Mouse (Mus musculus) left cerebral cortex, postnatal 36 days (tissue): ENCODE results near the gene Otop2. TPM values are rescaled to one million over a fixed set of nuclear protein-coding genes. Genes with fewer than 3 reads are reported as not detected.

ENCODE experiments used
- DNase-seq, 2 experiments: peaks; one replicate each; pipeline ENCODE4 v3.0.0; 2021 to 2022; ENCODE audit warnings: low spot score in 2 of 2, mixed read lengths in 1 of 2
- intact Hi-C: fragments of 180-260 bp; cut with DNase I; formaldehyde crosslinking; loops from one replicate; pipeline ENCODE4 v1.15.1; 2025
- total RNA-seq, 2 experiments: library from RNA; stranded (reverse); gene quantifications; 2 replicates each; pipeline ENCODE4 v1.2.3; 2021

The Otop2 gene
- total RNA-seq, 2 experiments from 2014 or later: 1.1 to 2.1 TPM

GRCm38 (mm10) chr11:115335223-115335622 lies 28.3 kb downstream of the Otop2 start:
- intact Hi-C loops: no loop called here

GRCm38 (mm10) chr11:115336115-115336514 lies 29.2 kb downstream of the Otop2 start:
- intact Hi-C loops: no loop called here
- DNase-seq: no peak

More at GRCm38 (mm10) chr11:115335223-115335622, 28.3 kb downstream of the Otop2 start:
- no peak for DNase-seq

GRCm38 (mm10) chr11:115337350-115337749 lies 30.4 kb downstream of the Otop2 start:
- intact Hi-C loops: no loop called here
- no peak for DNase-seq

GRCm38 (mm10) chr11:115337826-115338225 lies 30.9 kb downstream of the Otop2 start:
- intact Hi-C loops: no loop called here
- DNase-seq: no peak

- DNase-seq: no peak
- intact Hi-C loops: no loop called here
Observed at GRCm38 (mm10) chr11:115341246-115341645, 34.3 kb downstream of the Otop2 start.

GRCm38 (mm10) chr11:115341866-115342265 lies 34.9 kb downstream of the Otop2 start:
- intact Hi-C loops: no loop called here
- no peak for DNase-seq

- intact Hi-C loops: no loop called here
- no peak for DNase-seq
Observed at GRCm38 (mm10) chr11:115344967-115345366, 38.0 kb downstream of the Otop2 start.

GRCm38 (mm10) chr11:115345515-115345914 lies 38.6 kb downstream of the Otop2 start:
- intact Hi-C loops: no loop called here
- DNase-seq: no peak

- no peak for DNase-seq
- intact Hi-C loops: no loop called here
Observed at GRCm38 (mm10) chr11:115348681-115349248, 41.8 kb downstream of the Otop2 start.

GRCm38 (mm10) chr11:115349976-115350375 lies 43.0 kb downstream of the Otop2 start:
- intact Hi-C loops: no loop called here
- no peak for DNase-seq

GRCm38 (mm10) chr11:115353375-115353774 lies 46.4 kb downstream of the Otop2 start:
- intact Hi-C loops: loop anchor here (1.0 kb wide), 1 partner anchor 31 kb away; the partner anchor contains the start of gene Ush1g
- DNase-seq: no peak

- intact Hi-C loops: no loop called here
- peak; percentile 50 to 57 for DNase-seq
Observed at GRCm38 (mm10) chr11:115354183-115354582, 47.2 kb downstream of the Otop2 start.

- peak; percentile 55 to 61 for DNase-seq
Observed at GRCm38 (mm10) chr11:115358468-115358867, 51.5 kb downstream of the Otop2 start.

GRCm38 (mm10) chr11:115359293-115359692 lies 52.3 kb downstream of the Otop2 start:
- intact Hi-C loops: loop anchor here (5.0 kb wide), 1 partner anchor 113 kb away; no protein-coding TSS in a partner anchor
- DNase-seq: no peak

More at GRCm38 (mm10) chr11:115358468-115358867, 51.5 kb downstream of the Otop2 start:
- intact Hi-C loops: loop anchor here (5.0 kb wide), 1 partner anchor 114 kb away; no protein-coding TSS in a partner anchor

- DNase-seq: no peak
- intact Hi-C loops: loop anchor here (5.0 kb wide), 1 partner anchor 113 kb away; no protein-coding TSS in a partner anchor
Observed at GRCm38 (mm10) chr11:115359726-115360125, 52.8 kb downstream of the Otop2 start.

- intact Hi-C loops: no loop called here
- no peak for DNase-seq
Observed at GRCm38 (mm10) chr11:115364136-115364535, 57.2 kb downstream of the Otop2 start.

- no peak for DNase-seq
- intact Hi-C loops: loop anchor here (2.0 kb wide), 1 partner anchor 55 kb away; the partner anchor contains the start of gene Kctd2
Observed at GRCm38 (mm10) chr11:115366039-115366705, 59.2 kb downstream of the Otop2 start.

GRCm38 (mm10) chr11:115366706-115367394 lies 59.9 kb downstream of the Otop2 start:
- DNase-seq: peak; percentile 55 to 70
- intact Hi-C loops: loop anchor here (2.0 kb wide), 1 partner anchor 54 kb away; the partner anchor contains the start of gene Kctd2

- peak; percentile 86 to 89 for DNase-seq
- intact Hi-C loops: loop anchor here (2.0 kb wide), 1 partner anchor 53 kb away; the partner anchor contains the start of gene Kctd2
Observed at GRCm38 (mm10) chr11:115367395-115367944, 60.5 kb downstream of the Otop2 start, which contains the start of gene Hid1. Gene Hid1, minus strand, starts transcription at chr11:115367756.

- intact Hi-C loops: no loop called here
- no peak for DNase-seq
Observed at GRCm38 (mm10) chr11:115370368-115370767, 63.4 kb downstream of the Otop2 start.
